Mouse (Mus musculus) B cell, adult (primary cell): ENCODE results near the gene Aasdhppt. TPM values are rescaled to one million over a fixed set of nuclear protein-coding genes. Genes with fewer than 3 reads are reported as not detected.

ENCODE experiments used
- total RNA-seq: library from RNA; stranded (reverse); gene quantifications from 4 replicates; pipeline ENCODE4 v1.2.4, GENCODE M21; 2023; ENCODE audit not compliant: inconsistent age

The Aasdhppt gene
- total RNA-seq, result 9.4 to 12.3 TPM (median 10.2 TPM) in 4 replicates

DNA sequence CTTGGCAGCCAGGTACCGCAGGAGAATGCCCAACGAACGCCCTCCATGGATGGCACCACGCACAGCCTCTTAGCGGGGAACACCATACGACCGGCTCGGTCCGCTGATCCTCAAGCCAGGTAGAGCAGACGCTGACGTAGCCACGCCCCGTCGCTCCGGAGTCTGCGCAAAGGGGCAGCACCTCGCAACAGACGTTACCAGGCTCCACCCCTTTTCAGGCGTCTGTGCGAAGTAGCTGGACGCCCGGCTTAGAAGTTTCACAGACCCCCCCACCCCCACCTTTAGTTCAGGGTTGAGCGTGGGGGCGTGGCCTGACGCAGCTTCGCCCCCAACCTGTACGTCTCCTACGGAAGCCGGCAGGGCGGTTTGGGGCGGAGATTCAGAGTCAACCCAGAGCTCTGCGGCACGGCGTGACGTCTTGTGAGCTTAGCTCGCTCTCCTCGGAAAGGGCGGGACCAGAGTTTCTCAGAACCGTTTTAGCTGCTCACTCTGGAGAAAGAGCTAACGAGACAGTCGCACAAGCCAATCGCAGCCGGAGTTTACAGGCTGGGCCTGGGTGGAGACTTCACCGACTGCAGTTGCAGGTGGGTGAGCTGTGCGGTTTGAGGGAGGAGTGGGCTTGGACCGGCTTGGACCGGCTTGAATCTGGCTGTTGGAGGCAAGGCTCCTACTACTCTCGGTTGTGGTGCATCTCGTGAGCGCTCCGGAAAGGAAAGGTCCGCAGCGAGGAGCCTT is at the start of gene Aasdhppt, which contains the start of gene Kbtbd3:
Gene Aasdhppt, minus strand, starts transcription at position 121 of the 735 bp plus-strand sequence.
Gene Kbtbd3, plus strand, starts transcription at position 483 of the 735 bp plus-strand sequence.

Other genes starting within 250 kb of the Aasdhppt start
- 3.1 to 3.7 TPM (median 3.4 TPM) in 4 replicates for gene Kbtbd3, start 362 bp upstream of the Aasdhppt start, total RNA-seq
- 5.5 to 6.4 TPM (median 5.8 TPM) in 4 replicates for gene Msantd4, start 67.1 kb upstream of the Aasdhppt start, total RNA-seq